Mouse (Mus musculus) small intestine, adult 2 months (tissue): ENCODE data around the gene Zfp691.

ENCODE experiments used
- CTCF ChIP-seq: fragments of 200-500 bp; IDR thresholded peaks from 2 replicates; pipeline ENCODE4 v1.5.1; 2012; ENCODE audit warnings: low read depth, mild to moderate bottlenecking, control low read depth, inconsistent platforms, low read length, moderate library complexity, mixed read lengths; ENCODE audit not compliant: insufficient replicate concordance, insufficient read length; ENCODE audit errors: extremely low read depth
- POLR2A ChIP-seq: fragments of 200-500 bp; IDR thresholded peaks from 2 replicates; pipeline ENCODE4 v1.6.1; 2012; ENCODE audit warnings: low read depth, mild to moderate bottlenecking, control low read depth, inconsistent platforms, low read length, moderate library complexity

GRCm38 (mm10) chr4:119161358-119161757 is 12.6 kb downstream of the Zfp691 start:
- TF ChIP-seq POLR2A = no peak
- no peak for TF ChIP-seq CTCF
